Mouse (Mus musculus): Measurements from ENCODE around the gene Mageb4.
"Not testable (repeated sequence)": the region's sequence is repeated elsewhere in the genome, so short reads cannot be mapped to it uniquely, and the experiment has no call there.

Gene Mageb4

DNA sequence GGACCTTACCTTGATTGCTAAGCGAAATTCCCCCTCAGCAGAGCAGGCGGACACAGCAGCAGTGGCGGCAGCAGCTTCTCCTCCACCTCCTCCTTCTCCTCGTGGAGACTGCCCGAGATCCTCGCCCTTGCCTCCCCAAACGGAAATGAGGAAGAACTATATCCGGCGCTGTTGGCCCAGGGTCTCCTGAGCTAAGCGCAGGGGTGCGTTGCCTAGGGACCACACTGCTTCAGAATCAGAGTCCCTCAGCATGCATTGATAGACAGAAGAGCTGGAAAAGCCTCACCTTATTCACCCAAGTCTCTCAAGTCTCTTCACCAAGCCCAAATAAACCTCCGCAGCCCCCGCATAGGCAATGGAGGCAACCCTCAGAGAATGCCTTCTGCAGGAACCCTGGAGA lies at the start of gene Mageb4:
TSS of gene Mageb4 (minus strand) at position 101 of the 400 bp plus-strand sequence.
- DNase-seq (ENCODE audit: low spot score): not testable (repeated sequence)

- DNase-seq (ENCODE audit: low spot score): not testable (repeated sequence)
These were observed 20.3 kb downstream of the Mageb4 start for GRCm38 (mm10) chrX:86284597-86284996.

- DNase-seq (ENCODE audit: low spot score): not testable (repeated sequence)
These were observed 58.9 kb downstream of the Mageb4 start for GRCm38 (mm10) chrX:86245950-86246349.

DNA sequence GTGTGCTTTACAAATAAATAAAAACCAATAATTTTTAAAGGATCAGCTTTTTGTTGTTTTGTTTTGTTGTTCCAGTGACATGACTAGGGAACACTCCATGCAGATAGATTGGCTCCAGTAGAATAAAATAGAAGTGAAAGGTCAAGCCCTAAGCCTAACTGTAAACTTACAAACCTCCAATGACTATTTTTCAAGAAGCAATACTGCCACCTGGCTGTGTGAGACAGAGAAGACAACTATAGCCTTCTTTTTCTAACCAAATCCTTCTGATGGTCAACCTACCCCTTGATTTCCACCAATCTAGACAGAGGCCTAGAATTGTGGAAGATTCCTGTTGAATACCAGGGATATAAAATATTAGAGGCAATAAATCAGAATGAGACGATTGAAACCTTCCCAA lies 67.6 kb downstream of the Mageb4 start:
- DNase-seq (ENCODE audit: low spot score): no peak
